Mouse (Mus musculus) testis, adult 2 months (tissue): ENCODE data around the gene Irf2bpl. TPM values are rescaled to one million over a fixed set of nuclear protein-coding genes. Genes with fewer than 3 reads are reported as not detected.

Experiments
- H3K27ac ChIP-seq: fragments of 200-500 bp; 2 replicates; pipeline ENCODE4 v1.5.1; 2012; ENCODE audit warnings: low read depth, low read length; ENCODE audit not compliant: control insufficient read depth, insufficient read depth
- H3K27me3 ChIP-seq: fragments of 200-500 bp; 2 replicates; pipeline ENCODE4 v1.6.1; 2012; ENCODE audit warnings: mild to moderate bottlenecking, low read length, moderate library complexity; ENCODE audit not compliant: control insufficient read depth, insufficient read depth
- H3K36me3 ChIP-seq: fragments of 200-500 bp; 2 replicates; pipeline ENCODE4 v1.6.1; 2012; ENCODE audit warnings: mild to moderate bottlenecking, low read length; ENCODE audit not compliant: control insufficient read depth, insufficient read depth
- H3K4me1 ChIP-seq: fragments of 200-500 bp; 2 replicates; pipeline ENCODE4 v1.6.1; 2012; ENCODE audit warnings: low read length; ENCODE audit not compliant: control insufficient read depth, insufficient read depth
- H3K4me3 ChIP-seq: fragments of 200-500 bp; 2 replicates; pipeline ENCODE4 v1.5.1; 2012; ENCODE audit warnings: low read depth, mild to moderate bottlenecking, low read length, moderate library complexity, mixed read lengths; ENCODE audit not compliant: control insufficient read depth
- CTCF ChIP-seq: fragments of 200-500 bp; IDR thresholded peaks from 2 replicates; pipeline ENCODE4 v1.5.1; 2012; ENCODE audit warnings: low read depth, mild to moderate bottlenecking, inconsistent platforms, low read length, moderate library complexity; ENCODE audit not compliant: control insufficient read depth, insufficient read depth, insufficient replicate concordance
- POLR2A ChIP-seq: fragments of 200-500 bp; IDR thresholded peaks from 2 replicates; pipeline ENCODE4 v1.6.1; 2012; ENCODE audit warnings: low read depth, mild to moderate bottlenecking, inconsistent platforms, low read length, moderate library complexity; ENCODE audit not compliant: control insufficient read depth
- polyA plus RNA-seq: library from polyadenylated mRNA; depleted of rRNA; stranded (reverse); fragments of >200 nt; gene quantifications from 2 replicates; pipeline ENCODE4 v1.2.3, GENCODE M21; 2012

The Irf2bpl gene
- polyA plus RNA-seq, 1 experiment = 2.8 TPM

DNA sequence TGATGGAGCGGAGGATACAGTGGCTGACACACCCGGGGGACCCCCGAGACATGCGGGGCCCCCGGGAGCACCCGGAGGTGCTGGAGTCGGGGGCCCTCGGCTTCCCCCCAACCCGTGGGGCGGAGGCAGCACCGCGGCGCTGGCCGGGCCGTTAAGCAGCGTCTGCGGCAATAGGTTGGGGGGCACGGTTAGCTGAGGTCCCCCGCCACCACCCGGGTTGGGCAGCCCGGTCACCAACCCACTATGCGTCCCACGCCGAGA lies 1.6 kb downstream of the Irf2bpl start:
- H3K36me3 ChIP-seq = no peaks in the 10 kb centered on the region
- H3K4me1 ChIP-seq = peaks cover 30% of the 10 kb centered on the region
- H3K27me3 ChIP-seq = no peaks in the 10 kb centered on the region; the same call in 1 of the 2 replicates
- no peak for TF ChIP-seq POLR2A
- no peak for TF ChIP-seq CTCF
- peak overlapping the region; percentile 93 for H3K27ac ChIP-seq
- H3K4me3 ChIP-seq = peak overlapping the region; percentile 87

DNA sequence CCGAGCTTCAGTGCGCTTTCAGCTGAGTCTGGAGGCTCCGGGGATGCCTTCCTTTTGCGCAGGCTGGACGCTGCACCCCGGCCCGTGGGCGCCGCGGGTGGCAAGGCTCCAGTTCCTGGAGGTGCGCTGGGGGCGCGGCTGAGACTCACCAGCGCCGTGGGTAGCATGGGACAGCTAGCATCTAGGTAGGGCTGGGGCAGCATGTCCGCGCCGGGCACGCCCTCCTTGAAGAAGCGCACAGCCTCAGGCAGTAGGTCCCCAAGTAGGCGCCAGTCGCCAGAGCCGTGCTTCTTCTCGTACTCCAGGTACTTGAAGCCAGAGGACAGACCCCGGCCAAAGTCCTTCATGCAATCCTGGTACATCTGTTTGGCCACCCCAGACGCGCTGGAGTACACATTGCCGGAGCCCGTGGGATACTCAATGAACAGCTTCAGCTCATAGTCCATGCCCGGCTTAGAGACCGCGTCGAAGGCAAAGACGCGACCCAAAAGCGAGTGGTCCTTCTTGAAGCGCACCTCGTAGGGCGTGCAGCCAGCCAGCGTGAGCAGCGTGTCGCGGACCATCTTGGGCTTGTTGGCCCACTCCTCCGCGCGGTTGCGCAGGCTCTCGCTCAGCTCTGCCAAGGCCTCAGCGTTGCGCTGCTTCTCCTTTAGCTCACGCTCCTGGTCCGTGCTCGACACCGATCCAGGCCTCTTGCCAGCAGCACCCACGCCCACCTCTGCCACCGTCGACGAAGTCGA lies 2.1 kb downstream of the Irf2bpl start:
- H3K36me3 ChIP-seq = no peaks in the 10 kb centered on the region
- no peaks in the 10 kb centered on the region; the same call in 1 of the 2 replicates for H3K27me3 ChIP-seq
- peaks cover 28% of the 10 kb centered on the region for H3K4me1 ChIP-seq
- peak; percentile 23; the same call in 1 of the 2 replicates for TF ChIP-seq POLR2A
- no peak for TF ChIP-seq CTCF
- H3K4me3 ChIP-seq = peak overlapping the region; percentile 87
- H3K27ac ChIP-seq = peak overlapping the region; percentile 93; the same call in 1 of the 2 replicates

DNA sequence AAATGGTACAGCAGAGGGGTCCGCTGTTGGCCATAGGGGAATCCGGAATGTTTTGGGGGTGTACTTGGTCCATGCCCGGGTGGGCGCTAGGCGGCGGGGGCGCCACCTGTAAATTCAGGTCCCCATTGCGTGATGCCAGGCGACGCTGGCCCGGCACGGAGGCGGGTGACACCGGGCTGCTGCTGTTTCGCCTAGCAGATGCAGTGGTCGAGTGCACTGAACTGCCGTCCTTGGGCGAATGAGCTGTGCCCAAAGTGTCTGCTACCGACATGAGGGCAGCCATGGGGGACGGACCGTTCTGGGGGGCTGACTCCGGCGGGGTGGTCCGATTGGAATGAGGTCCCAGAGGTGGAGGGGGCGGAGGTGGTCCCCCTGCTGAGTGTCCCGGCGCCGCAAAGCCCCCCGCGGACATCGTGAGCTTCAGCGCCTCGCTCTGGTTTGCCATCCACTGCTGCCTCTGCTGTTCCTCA lies 2.8 kb downstream of the Irf2bpl start:
- Histone ChIP-seq H3K4me1 (peaks cover 28% of the 10 kb centered on the region), H3K36me3 (no peaks in the 10 kb centered on the region), H3K27me3 (no peaks in the 10 kb centered on the region; the same call in 1 of the 2 replicates), H3K27ac (no peak overlapping the region), H3K4me3 (peak overlapping the region; percentile 87)
- TF ChIP-seq POLR2A = no peak
- no peak for TF ChIP-seq CTCF

DNA sequence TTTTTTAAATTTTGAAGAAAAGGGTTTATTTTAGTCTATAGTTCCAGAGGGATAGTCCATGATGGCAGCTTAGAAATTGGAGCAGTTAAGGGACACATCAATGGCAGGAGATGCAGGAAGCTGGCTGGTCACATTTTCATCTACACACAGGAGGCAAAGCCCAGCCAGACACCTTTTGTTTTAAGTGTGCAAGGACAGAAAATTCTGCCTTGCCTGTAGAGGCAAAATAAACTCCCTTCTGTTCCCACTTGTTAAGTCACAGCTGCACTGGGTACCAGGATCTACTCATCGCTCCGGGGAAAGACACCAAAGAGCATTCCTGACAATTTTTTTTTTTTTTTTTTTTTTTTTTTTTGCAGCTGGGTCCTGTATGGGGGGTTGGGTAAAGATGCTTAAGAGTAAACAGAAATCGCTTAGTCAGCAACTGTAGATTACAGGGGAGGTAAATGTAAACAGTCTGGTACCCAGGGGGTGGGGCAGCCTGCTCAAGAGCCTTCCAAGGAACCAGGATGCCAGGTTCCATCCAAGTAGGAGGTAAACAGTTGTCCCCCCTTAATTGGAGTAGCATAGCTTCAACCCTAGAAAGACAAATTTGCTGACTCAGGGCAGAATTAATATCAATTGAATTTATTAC lies 4.4 kb downstream of the Irf2bpl start:
- no peak for TF ChIP-seq CTCF
- no peak for TF ChIP-seq POLR2A
- H3K36me3 ChIP-seq = no peaks in the 10 kb centered on the region
- no peak overlapping the region for H3K27ac ChIP-seq
- H3K4me3 ChIP-seq = no peak overlapping the region
- no peaks in the 10 kb centered on the region; the same call in 1 of the 2 replicates for H3K27me3 ChIP-seq
- H3K4me1 ChIP-seq = peaks cover 26% of the 10 kb centered on the region

DNA sequence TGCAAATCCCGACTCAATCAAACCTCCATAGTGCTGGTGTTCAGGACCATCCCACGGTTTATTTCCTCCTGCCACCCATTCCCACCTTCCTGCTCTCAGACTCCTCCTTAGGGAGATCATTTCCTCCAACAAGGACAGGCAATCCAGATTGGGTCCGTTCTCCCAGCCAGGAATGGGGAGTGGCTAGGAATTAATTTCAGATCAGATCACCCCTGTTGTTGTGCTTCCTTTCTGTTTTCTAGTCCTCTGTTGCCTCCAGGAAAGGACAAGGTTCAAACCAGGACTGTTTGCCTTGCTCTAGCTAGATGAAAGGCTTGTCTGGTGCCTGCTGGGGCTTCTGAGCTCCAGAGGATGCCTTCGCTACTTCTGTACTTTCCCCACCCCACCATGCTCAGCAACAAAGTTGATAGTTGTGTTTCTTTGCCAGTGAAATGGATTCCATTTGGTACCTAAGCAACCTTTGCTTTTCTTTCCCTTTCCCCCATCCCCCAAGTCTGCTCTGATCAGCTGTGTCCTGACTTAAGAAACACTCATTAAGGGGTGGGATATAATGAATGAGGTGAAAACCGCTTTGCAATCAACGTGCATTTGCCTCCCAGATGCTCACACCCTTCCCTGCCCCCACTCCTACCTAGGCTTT lies 5.0 kb downstream of the Irf2bpl start:
- TF ChIP-seq CTCF = no peak
- no peak for TF ChIP-seq POLR2A
- Histone ChIP-seq H3K4me3 (no peak overlapping the region), H3K27me3 (no peaks in the 10 kb centered on the region; the same call in 1 of the 2 replicates), H3K27ac (no peak overlapping the region), H3K4me1 (peaks cover 26% of the 10 kb centered on the region), H3K36me3 (no peaks in the 10 kb centered on the region)

DNA sequence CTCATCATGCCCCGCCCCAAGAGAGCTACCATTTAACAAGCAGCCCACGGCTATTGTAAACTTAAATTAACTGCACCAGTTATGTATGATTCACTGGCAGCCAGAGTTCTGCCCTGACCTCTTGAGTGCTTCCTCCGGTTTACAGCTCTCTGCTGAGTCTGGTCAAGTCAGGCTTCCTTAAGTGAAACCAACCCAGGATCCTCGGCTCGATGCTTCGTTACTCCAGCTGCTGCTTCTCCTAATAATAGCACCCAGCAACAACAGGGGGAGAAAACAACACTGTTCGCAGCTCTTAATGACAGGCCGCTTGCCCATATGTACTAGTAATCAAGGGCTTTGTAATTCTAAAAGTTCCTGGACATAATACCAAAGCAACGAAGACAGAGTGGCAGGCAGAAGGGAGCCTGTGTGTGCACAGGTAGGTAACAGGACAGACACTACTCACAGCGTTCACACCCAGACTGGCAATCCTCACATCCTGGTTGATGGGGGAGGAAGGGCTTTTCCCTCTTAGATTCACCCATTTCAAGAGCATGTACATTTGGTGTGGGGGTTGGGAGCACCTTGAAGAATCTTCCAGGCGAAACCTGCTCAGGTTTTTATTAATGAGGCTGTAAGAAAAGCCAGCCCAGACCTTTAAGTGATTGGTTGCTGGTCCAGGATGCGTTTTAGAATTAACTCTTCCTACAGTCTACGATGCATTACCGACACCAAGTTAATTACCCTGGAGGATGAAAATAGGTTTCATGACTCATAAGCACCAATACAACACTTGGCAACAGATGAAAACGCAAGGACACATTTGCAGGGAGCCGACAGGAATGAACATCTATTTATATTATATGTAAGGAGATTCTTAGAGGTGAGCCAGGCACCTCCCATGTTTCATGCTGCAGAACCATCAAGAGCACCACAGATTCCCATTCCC lies 5.9 kb downstream of the Irf2bpl start:
- H3K27ac ChIP-seq = no peak overlapping the region
- H3K36me3 ChIP-seq = no peaks in the 10 kb centered on the region
- peaks cover 19% of the 10 kb centered on the region for H3K4me1 ChIP-seq
- TF ChIP-seq CTCF (no peak), POLR2A (no peak)
- no peak overlapping the region for H3K4me3 ChIP-seq
- no peaks in the 10 kb centered on the region; the same call in 1 of the 2 replicates for H3K27me3 ChIP-seq
